Mouse (Mus musculus): ENCODE data around the gene Tprgl. TPM values are rescaled to one million over a fixed set of nuclear protein-coding genes. Genes with fewer than 3 reads are reported as not detected.

The Tprgl gene
- polyA plus RNA-seq (2016; fragmentation: Nextera tagmentation; extraction: Ambion mirVana), result 111 and 115 TPM in 2 replicates

GRCm38 (mm10) chr4:154160538-154161390 lies at the start of gene Tprgl:
Gene Tprgl, minus strand, starts transcription at chr4:154160666.
- H3K27ac ChIP-seq, result peak within 1 kb of the TSS; percentile 62; the same call in 1 of the 2 replicates
- peaks cover 33% of the 10 kb centered on the region for H3K36me3 ChIP-seq
- H3K27me3 ChIP-seq, result no peaks in the 10 kb centered on the region
- no peaks in the 10 kb centered on the region for H3K9me3 ChIP-seq
- H3K9ac ChIP-seq (replicated peaks), result peak within 1 kb of the TSS; percentile 74
- peak; percentile 95 for ATAC-seq (ENCODE audit: insufficient number of reproducible peaks, insufficient read depth, low FRiP score, low TSS enrichment, low read depth)
- H3K4me1 ChIP-seq (replicated peaks), result peaks cover 27% of the 10 kb centered on the region
- peak within 1 kb of the TSS; percentile 95 for H3K4me3 ChIP-seq (replicated peaks)
- under 1% methylated on average over 75 of the region's 75 CpGs for WGBS
- H3K4me2 ChIP-seq, result peak within 1 kb of the TSS; percentile 90

- Histone ChIP-seq H3K9me3 (no peaks in the 10 kb centered on the region), H3K27me3 (no peaks in the 10 kb centered on the region), H3K4me3 (replicated peaks) (no peak overlapping the region), H3K36me3 (no peaks in the 10 kb centered on the region; the same call in 1 of the 2 replicates), H3K9ac (replicated peaks) (no peak overlapping the region), H3K27ac (no peak overlapping the region), H3K4me2 (no peak overlapping the region), H3K4me1 (replicated peaks) (peaks cover 34% of the 10 kb centered on the region)
- ATAC-seq (ENCODE audit: insufficient number of reproducible peaks, insufficient read depth, low FRiP score, low TSS enrichment, low read depth), result no peak
- 15% methylated on average over 3 of the region's 3 CpGs for whole genome bisulfite sequencing
These were observed 49.4 kb upstream of the Tprgl start for GRCm38 (mm10) chr4:154209825-154210224.

- Histone ChIP-seq H3K27ac (no peak overlapping the region), H3K4me1 (replicated peaks) (peaks cover 26% of the 10 kb centered on the region)
These were observed 48.6 kb upstream of the Tprgl start for GRCm38 (mm10) chr4:154209054-154209453.

GRCm38 (mm10) chr4:154207261-154207660 lies 46.8 kb upstream of the Tprgl start:
- H3K27me3 ChIP-seq, result no peaks in the 10 kb centered on the region
- no peaks in the 10 kb centered on the region; the same call in 1 of the 2 replicates for H3K36me3 ChIP-seq
- H3K4me3 ChIP-seq (replicated peaks), result no peak overlapping the region
- H3K9me3 ChIP-seq, result no peaks in the 10 kb centered on the region
- 0 out of 2 replicates have a peak overlapping the region, but pooled peaks have one; percentile 34 for H3K9ac ChIP-seq (replicated peaks)
- peaks cover 20% of the 10 kb centered on the region for H3K4me1 ChIP-seq (replicated peaks)
- no peak overlapping the region for H3K4me2 ChIP-seq
- 12% methylated on average over 5 of the region's 5 CpGs for WGBS
- no peak for ATAC-seq (ENCODE audit: insufficient number of reproducible peaks, insufficient read depth, low FRiP score, low TSS enrichment, low read depth)
- H3K27ac ChIP-seq, result no peak overlapping the region

More at GRCm38 (mm10) chr4:154209054-154209453, 48.6 kb upstream of the Tprgl start:
- Histone ChIP-seq H3K9me3 (no peaks in the 10 kb centered on the region), H3K4me2 (no peak overlapping the region), H3K4me3 (replicated peaks) (no peak overlapping the region), H3K9ac (replicated peaks) (no peak overlapping the region; the same call in 1 of the 2 replicates), H3K36me3 (no peaks in the 10 kb centered on the region; the same call in 1 of the 2 replicates), H3K27me3 (no peaks in the 10 kb centered on the region)
- WGBS, result 61% methylated on average over 6 of the region's 6 CpGs
- no peak for ATAC-seq (ENCODE audit: insufficient number of reproducible peaks, insufficient read depth, low FRiP score, low TSS enrichment, low read depth)

GRCm38 (mm10) chr4:154205392-154205791 lies 44.9 kb upstream of the Tprgl start:
- no peak overlapping the region for H3K27ac ChIP-seq
- 78% methylated on average over 5 of the region's 5 CpGs for WGBS
- no peak overlapping the region for H3K9ac ChIP-seq (replicated peaks)

GRCm38 (mm10) chr4:154204532-154204931 lies 44.1 kb upstream of the Tprgl start:
- ATAC-seq (ENCODE audit: insufficient number of reproducible peaks, insufficient read depth, low FRiP score, low TSS enrichment, low read depth), result no peak

More at GRCm38 (mm10) chr4:154205392-154205791, 44.9 kb upstream of the Tprgl start:
- H3K4me1 ChIP-seq (replicated peaks), result peaks cover 12% of the 10 kb centered on the region
- ATAC-seq (ENCODE audit: insufficient number of reproducible peaks, insufficient read depth, low FRiP score, low TSS enrichment, low read depth), result no peak
- H3K36me3 ChIP-seq, result no peaks in the 10 kb centered on the region
- H3K9me3 ChIP-seq, result no peaks in the 10 kb centered on the region
- no peak overlapping the region for H3K4me3 ChIP-seq (replicated peaks)
- H3K4me2 ChIP-seq, result no peak overlapping the region
- H3K27me3 ChIP-seq, result no peaks in the 10 kb centered on the region

GRCm38 (mm10) chr4:154201511-154201910 lies 41.0 kb upstream of the Tprgl start:
- Histone ChIP-seq H3K4me2 (no peak overlapping the region), H3K4me1 (replicated peaks) (peaks cover 19% of the 10 kb centered on the region), H3K9ac (replicated peaks) (no peak overlapping the region), H3K9me3 (no peaks in the 10 kb centered on the region), H3K27me3 (no peaks in the 10 kb centered on the region), H3K36me3 (peaks cover 6% of the 10 kb centered on the region; the same call in 1 of the 2 replicates), H3K4me3 (replicated peaks) (no peak overlapping the region), H3K27ac (no peak overlapping the region)
- ATAC-seq (ENCODE audit: insufficient number of reproducible peaks, insufficient read depth, low FRiP score, low TSS enrichment, low read depth), result no peak
- 74% methylated on average over 5 of the region's 5 CpGs for WGBS

More at GRCm38 (mm10) chr4:154204532-154204931, 44.1 kb upstream of the Tprgl start:
- Histone ChIP-seq H3K4me2 (no peak overlapping the region), H3K9ac (replicated peaks) (no peak overlapping the region), H3K4me3 (replicated peaks) (no peak overlapping the region), H3K9me3 (no peaks in the 10 kb centered on the region), H3K36me3 (no peaks in the 10 kb centered on the region), H3K27ac (no peak overlapping the region), H3K4me1 (replicated peaks) (peaks cover 9% of the 10 kb centered on the region), H3K27me3 (no peaks in the 10 kb centered on the region)
- 87% methylated on average over 7 of the region's 7 CpGs for WGBS

GRCm38 (mm10) chr4:154198377-154198961 lies 38.0 kb upstream of the Tprgl start:
- Histone ChIP-seq H3K36me3 (peaks cover 21% of the 10 kb centered on the region; the same call in 1 of the 2 replicates), H3K9ac (replicated peaks) (no peak overlapping the region), H3K4me1 (replicated peaks) (peaks cover 19% of the 10 kb centered on the region), H3K4me2 (no peak overlapping the region), H3K27me3 (no peaks in the 10 kb centered on the region), H3K27ac (peak overlapping the region; percentile 79), H3K4me3 (replicated peaks) (no peak overlapping the region), H3K9me3 (no peaks in the 10 kb centered on the region)
- no peak for ATAC-seq (ENCODE audit: insufficient number of reproducible peaks, insufficient read depth, low FRiP score, low TSS enrichment, low read depth)
- WGBS, result 52% methylated on average over 7 of the region's 7 CpGs

- Histone ChIP-seq H3K9me3 (no peaks in the 10 kb centered on the region), H3K36me3 (peaks cover 21% of the 10 kb centered on the region; the same call in 1 of the 2 replicates), H3K4me3 (replicated peaks) (no peak overlapping the region), H3K27ac (peak overlapping the region; percentile 79; the same call in 1 of the 2 replicates), H3K4me2 (no peak overlapping the region), H3K4me1 (replicated peaks) (peaks cover 19% of the 10 kb centered on the region), H3K27me3 (no peaks in the 10 kb centered on the region), H3K9ac (replicated peaks) (no peak overlapping the region)
- ATAC-seq (ENCODE audit: insufficient number of reproducible peaks, insufficient read depth, low FRiP score, low TSS enrichment, low read depth), result no peak
- 74% methylated on average over 6 of the region's 6 CpGs for WGBS
These were observed 37.5 kb upstream of the Tprgl start for GRCm38 (mm10) chr4:154197961-154198360.

GRCm38 (mm10) chr4:154188948-154189347 lies 28.5 kb upstream of the Tprgl start:
- H3K4me2 ChIP-seq, result no peak overlapping the region
- no peaks in the 10 kb centered on the region for H3K27me3 ChIP-seq
- WGBS, result 76% methylated on average over 8 of the region's 8 CpGs
- peaks cover 71% of the 10 kb centered on the region for H3K36me3 ChIP-seq
- H3K9me3 ChIP-seq, result no peaks in the 10 kb centered on the region
- H3K9ac ChIP-seq (replicated peaks), result no peak overlapping the region
- H3K27ac ChIP-seq, result no peak overlapping the region
- no peak overlapping the region for H3K4me3 ChIP-seq (replicated peaks)
- H3K4me1 ChIP-seq (replicated peaks), result no peaks in the 10 kb centered on the region; the same call in 1 of the 2 replicates
- ATAC-seq (ENCODE audit: insufficient number of reproducible peaks, insufficient read depth, low FRiP score, low TSS enrichment, low read depth), result no peak

GRCm38 (mm10) chr4:154186002-154186537 lies 25.6 kb upstream of the Tprgl start:
- Histone ChIP-seq H3K4me2 (no peak overlapping the region), H3K27me3 (no peaks in the 10 kb centered on the region), H3K9me3 (no peaks in the 10 kb centered on the region), H3K27ac (no peak overlapping the region), H3K4me3 (replicated peaks) (no peak overlapping the region), H3K9ac (replicated peaks) (no peak overlapping the region), H3K36me3 (peaks cover 72% of the 10 kb centered on the region), H3K4me1 (replicated peaks) (no peaks in the 10 kb centered on the region; the same call in 1 of the 2 replicates)
- ATAC-seq (ENCODE audit: insufficient number of reproducible peaks, insufficient read depth, low FRiP score, low TSS enrichment, low read depth), result no peak
- WGBS, result 51% methylated on average over 11 of the region's 11 CpGs

All from limb, embryonic 12.5 days (tissue).